Mouse (Mus musculus): ENCODE measurements around the gene Ergic3.
A peak's percentile ranks its signal among the peaks of the same experiment; 100 is the strongest.

The Ergic3 gene

GRCm38 (mm10) chr2:156007888-156008532 lies at the start of gene Ergic3, which contains the start of gene 6430550D23Rik:
Ergic3 (plus strand) TSS chr2:156008045.
6430550D23Rik (minus strand) TSS chr2:156007977.
- peak; percentile 98 for DNase-seq

GRCm38 (mm10) chr2:155959981-155960380 lies 47.9 kb upstream of the Ergic3 start:
- DNase-seq: no peak

GRCm38 (mm10) chr2:155961862-155962261 lies 46.0 kb upstream of the Ergic3 start:
- DNase-seq: no peak

- no peak for DNase-seq
Observed at GRCm38 (mm10) chr2:155962991-155963390, 44.9 kb upstream of the Ergic3 start.

- DNase-seq: no peak
Observed at GRCm38 (mm10) chr2:155973348-155973747, 34.5 kb upstream of the Ergic3 start.

GRCm38 (mm10) chr2:155974087-155974731 lies 33.6 kb upstream of the Ergic3 start:
- peak; percentile 25 for DNase-seq

GRCm38 (mm10) chr2:155979328-155979991 lies 28.4 kb upstream of the Ergic3 start:
- DNase-seq: no peak

- DNase-seq: no peak
Observed at GRCm38 (mm10) chr2:155985776-155986175, 22.1 kb upstream of the Ergic3 start.

- no peak for DNase-seq
Observed at GRCm38 (mm10) chr2:155987131-155987530, 20.7 kb upstream of the Ergic3 start.

GRCm38 (mm10) chr2:155989085-155989484 lies 18.8 kb upstream of the Ergic3 start:
- DNase-seq: no peak

- DNase-seq: no peak
Observed at GRCm38 (mm10) chr2:155991151-155991550, 16.7 kb upstream of the Ergic3 start.

- peak; percentile 55 for DNase-seq
Observed at GRCm38 (mm10) chr2:155991863-155992321, 16.0 kb upstream of the Ergic3 start.

- DNase-seq: no peak
Observed at GRCm38 (mm10) chr2:156005393-156005792, 2.5 kb upstream of the Ergic3 start.

- DNase-seq: no peak
Observed at GRCm38 (mm10) chr2:156018106-156018505, 10.3 kb downstream of the Ergic3 start.

- DNase-seq: no peak
Observed at GRCm38 (mm10) chr2:156021219-156021618, 13.4 kb downstream of the Ergic3 start.

GRCm38 (mm10) chr2:156021765-156022164 lies 13.9 kb downstream of the Ergic3 start:
- no peak for DNase-seq

GRCm38 (mm10) chr2:156025482-156025881 lies 17.6 kb downstream of the Ergic3 start:
- no peak for DNase-seq

GRCm38 (mm10) chr2:156039390-156039789 lies 31.5 kb downstream of the Ergic3 start:
- DNase-seq: no peak

GRCm38 (mm10) chr2:156042903-156043302 lies 35.1 kb downstream of the Ergic3 start:
- DNase-seq: no peak

GRCm38 (mm10) chr2:156047929-156048328 lies 40.1 kb downstream of the Ergic3 start:
- no peak for DNase-seq

- DNase-seq: no peak
Observed at GRCm38 (mm10) chr2:156052816-156053215, 45.0 kb downstream of the Ergic3 start, which contains the start of gene Fer1l4. Fer1l4 (minus strand) TSS chr2:156052947.

GRCm38 (mm10) chr2:156065099-156066041 lies 57.5 kb downstream of the Ergic3 start, which contains the start of gene Spag4:
Spag4 (plus strand) TSS chr2:156065175.
- DNase-seq: peak; percentile 60
